Mouse (Mus musculus): ENCODE results near the gene Hspa1l.
"Not testable (repeated sequence)": the region's sequence is repeated elsewhere in the genome, so short reads cannot be mapped to it uniquely, and the experiment has no call there.

The Hspa1l gene

GRCm38 (mm10) chr17:34972069-34972749 lies at the start of gene Hspa1l, which contains the start of gene Hspa1a:
Gene Hspa1l (plus strand): TSS chr17:34972703.
Gene Hspa1a (minus strand): TSS chr17:34972156.
- DNase-seq (ENCODE audit: low read depth), result peak; percentile 85

GRCm38 (mm10) chr17:34922939-34923338 lies 49.6 kb upstream of the Hspa1l start:
- DNase-seq (ENCODE audit: low read depth), result peak; percentile 33

- no peak for DNase-seq (ENCODE audit: low read depth)
These were observed 48.2 kb upstream of the Hspa1l start for GRCm38 (mm10) chr17:34924258-34924657.

GRCm38 (mm10) chr17:34927306-34928019 lies 45.0 kb upstream of the Hspa1l start:
- DNase-seq (ENCODE audit: low read depth), result no peak

- no peak for DNase-seq (ENCODE audit: low read depth)
These were observed 43.7 kb upstream of the Hspa1l start for GRCm38 (mm10) chr17:34928841-34929240.

GRCm38 (mm10) chr17:34931061-34931734 lies 41.3 kb upstream of the Hspa1l start, which contains the start of gene Neu1:
Gene Neu1 (plus strand): TSS chr17:34931253.
- DNase-seq (ENCODE audit: low read depth), result peak; percentile 99

GRCm38 (mm10) chr17:34931735-34932098 lies 40.8 kb upstream of the Hspa1l start:
- peak; percentile 68 for DNase-seq (ENCODE audit: low read depth)

GRCm38 (mm10) chr17:34932287-34932686 lies 40.2 kb upstream of the Hspa1l start:
- DNase-seq (ENCODE audit: low read depth), result peak; percentile 60

GRCm38 (mm10) chr17:34934031-34934430 lies 38.5 kb upstream of the Hspa1l start:
- DNase-seq (ENCODE audit: low read depth), result no peak

- no peak for DNase-seq (ENCODE audit: low read depth)
These were observed 37.7 kb upstream of the Hspa1l start for GRCm38 (mm10) chr17:34934830-34935229.

GRCm38 (mm10) chr17:34937960-34938505 lies 34.5 kb upstream of the Hspa1l start:
- DNase-seq (ENCODE audit: low read depth), result no peak

GRCm38 (mm10) chr17:34941344-34942041 lies 31.0 kb upstream of the Hspa1l start:
- DNase-seq (ENCODE audit: low read depth), result no peak

- no peak for DNase-seq (ENCODE audit: low read depth)
These were observed 29.2 kb upstream of the Hspa1l start for GRCm38 (mm10) chr17:34943128-34943815.

- no peak for DNase-seq (ENCODE audit: low read depth)
These were observed 28.1 kb upstream of the Hspa1l start for GRCm38 (mm10) chr17:34944362-34944761.

- DNase-seq (ENCODE audit: low read depth), result no peak
These were observed 25.9 kb upstream of the Hspa1l start for GRCm38 (mm10) chr17:34946486-34947140.

- peak; percentile 59 for DNase-seq (ENCODE audit: low read depth)
These were observed 24.9 kb upstream of the Hspa1l start for GRCm38 (mm10) chr17:34947606-34948005.

GRCm38 (mm10) chr17:34948721-34949552 lies 23.6 kb upstream of the Hspa1l start:
- DNase-seq (ENCODE audit: low read depth), result not testable (repeated sequence)

- DNase-seq (ENCODE audit: low read depth), result no peak
These were observed 22.9 kb upstream of the Hspa1l start for GRCm38 (mm10) chr17:34949553-34949969.

GRCm38 (mm10) chr17:34950514-34951455 lies 21.7 kb upstream of the Hspa1l start:
- peak; percentile 50 for DNase-seq (ENCODE audit: low read depth)
